Mouse (Mus musculus): ENCODE measurements at regions not wholly inside any gene's neighbourhood (a gene's known extent, or its start where the extent isn't known, plus 50 kb on each side); places are given as distances from the start of the nearest gene placed in this dataset.

- no peak for DNase-seq (ENCODE audit: low read depth, low spot score)
- Histone ChIP-seq H3K4me1 (ENCODE audit: control insufficient read depth in 1 of 2, insufficient read depth in 2 of 2, low read length in 2 of 2) (peaks cover 3 to 25% of the 10 kb centered on the region in 2 experiments), H3K27me3 (ENCODE audit: control insufficient read depth in 1 of 2, insufficient read depth in 2 of 2, low read length in 2 of 2) (no peaks in the 10 kb centered on the region), H3K36me3 (ENCODE audit: control insufficient read depth in 1 of 2, insufficient read depth in 2 of 2, low read length in 2 of 2) (peaks cover 0 to 17% of the 10 kb centered on the region in 2 experiments; a peak in 2 of 4 replicates), H3K9ac (ENCODE audit: control insufficient read depth, low read depth, low read length, poor library complexity, severe bottlenecking) (no peak overlapping the region), H3K27ac (ENCODE audit: control insufficient read depth, low read depth, low read length) (no peak overlapping the region), H3K9me3 (replicated peaks; ENCODE audit: insufficient read depth, low read length) (no peaks in the 10 kb centered on the region), H3K79me2 (ENCODE audit: control insufficient read depth, insufficient read depth, low read length, poor library complexity) (no peaks in the 10 kb centered on the region), H3K4me3 (ENCODE audit: control insufficient read depth in 1 of 2, insufficient read depth in 1 of 2, low read depth in 2 of 2, low read length in 2 of 2) (no peak overlapping the region)
- TF ChIP-seq TCF12 (IDR thresholded peaks at IDR 0.05; ENCODE audit: low read depth, low read length) (no peak), SMC3 (IDR thresholded peaks at IDR 0.05; ENCODE audit: low read depth, low read length) (no peak), HCFC1 (IDR thresholded peaks at IDR 0.05; ENCODE audit: low read depth, low read length) (no peak)
These were observed 61.6 kb upstream of the Runx3 start for GRCm38 (mm10) chr4:135058895-135059294.

- Histone ChIP-seq H3K27me3 (ENCODE audit: control insufficient read depth in 1 of 2, insufficient read depth in 2 of 2, low read length in 2 of 2) (no peaks in the 10 kb centered on the region), H3K4me3 (ENCODE audit: control insufficient read depth in 1 of 2, insufficient read depth in 1 of 2, low read depth in 2 of 2, low read length in 2 of 2) (no peak overlapping the region), H3K36me3 (ENCODE audit: control insufficient read depth in 1 of 2, insufficient read depth in 2 of 2, low read length in 2 of 2) (peaks cover 0 to 15% of the 10 kb centered on the region in 2 experiments; a peak in 2 of 4 replicates), H3K27ac (ENCODE audit: control insufficient read depth, low read depth, low read length) (peak overlapping the region; percentile 54), H3K9me3 (replicated peaks; ENCODE audit: insufficient read depth, low read length) (no peaks in the 10 kb centered on the region), H3K4me1 (ENCODE audit: control insufficient read depth in 1 of 2, insufficient read depth in 2 of 2, low read length in 2 of 2) (peaks cover 0 to 21% of the 10 kb centered on the region in 2 experiments; a peak in 3 of 4 replicates), H3K79me2 (ENCODE audit: control insufficient read depth, insufficient read depth, low read length, poor library complexity) (no peaks in the 10 kb centered on the region), H3K9ac (ENCODE audit: control insufficient read depth, low read depth, low read length, poor library complexity, severe bottlenecking) (no peak overlapping the region)
- TF ChIP-seq HCFC1 (IDR thresholded peaks at IDR 0.05; ENCODE audit: low read depth, low read length) (peak; percentile 69; the same call in 1 of the 2 replicates), ELF1 (IDR thresholded peaks at IDR 0.05; ENCODE audit: low read depth, low read length) (peak; percentile 46; the same call in 1 of the 2 replicates), GATA1 (IDR thresholded peaks at IDR 0.05; ENCODE audit: low read depth, low read length) (peak; percentile 86), EP300 (IDR thresholded peaks at IDR 0.05; ENCODE audit: low read depth in 1 of 2, low read length in 2 of 2) (peak; percentile 71 to 78; a peak in 3 of 4 replicates), POLR2A (IDR thresholded peaks at IDR 0.05; ENCODE audit: control insufficient read depth in 1 of 2, insufficient read depth in 1 of 2, low read depth in 1 of 2, low read length in 2 of 2, poor library complexity in 1 of 2) (peak in 1 of 2 experiments; percentile 47; a peak in 1 of 4 replicates), ZNF384 (IDR thresholded peaks at IDR 0.05; ENCODE audit: low read depth, low read length) (no peak), MYC (IDR thresholded peaks at IDR 0.05; ENCODE audit: low read depth, low read length) (peak; percentile 38; the same call in 1 of the 2 replicates), TAL1 (IDR thresholded peaks at IDR 0.05; ENCODE audit: low read length) (peak; percentile 74), MYB (IDR thresholded peaks at IDR 0.05; ENCODE audit: low read depth, low read length) (no peak), NRF1 (IDR thresholded peaks at IDR 0.05; ENCODE audit: insufficient read depth, low read depth, low read length, poor library complexity, severe bottlenecking) (no peak), ZMIZ1 (IDR thresholded peaks at IDR 0.05; ENCODE audit: low read depth, low read length) (no peak), USF1 (IDR thresholded peaks at IDR 0.05; ENCODE audit: low read depth, low read length) (peak; percentile 94), ZKSCAN1 (IDR thresholded peaks at IDR 0.05; ENCODE audit: low read depth, low read length) (no peak), MXI1 (IDR thresholded peaks at IDR 0.05; ENCODE audit: low read depth, low read length) (0 out of 2 replicates have a peak, but pooled peaks have one; percentile 22), MAZ (IDR thresholded peaks at IDR 0.05; ENCODE audit: low read depth, low read length) (peak; percentile 93), CHD1 (IDR thresholded peaks at IDR 0.05; ENCODE audit: low read depth, low read length) (no peak), TBP (IDR thresholded peaks at IDR 0.05; ENCODE audit: low read depth, low read length) (0 out of 2 replicates have a peak, but pooled peaks have one; percentile 35), BHLHE40 (IDR thresholded peaks at IDR 0.05; ENCODE audit: borderline replicate concordance, low read depth, low read length) (peak; percentile 50; the same call in 1 of the 2 replicates), USF2 (IDR thresholded peaks at IDR 0.05; ENCODE audit: borderline replicate concordance in 1 of 2, insufficient read depth in 1 of 2, low read depth in 1 of 2, low read length in 2 of 2) (peak; percentile 41 to 68; a peak in 3 of 4 replicates), TCF12 (IDR thresholded peaks at IDR 0.05; ENCODE audit: low read depth, low read length) (peak; percentile 70), NELFE (IDR thresholded peaks at IDR 0.05; ENCODE audit: low read depth, low read length) (peak; percentile 26; the same call in 1 of the 2 replicates), ETS1 (IDR thresholded peaks at IDR 0.05; ENCODE audit: low read depth, low read length) (peak; percentile 55; the same call in 1 of the 2 replicates), UBTF (IDR thresholded peaks at IDR 0.05; ENCODE audit: borderline replicate concordance, insufficient read depth, low read depth, low read length) (no peak), RAD21 (IDR thresholded peaks at IDR 0.05; ENCODE audit: low read depth, low read length) (no peak), ZC3H11A (IDR thresholded peaks at IDR 0.05; ENCODE audit: low read depth, low read length) (no peak), RCOR1 (IDR thresholded peaks at IDR 0.05; ENCODE audit: low read depth, low read length) (peak; percentile 52; the same call in 1 of the 2 replicates), MAX (IDR thresholded peaks at IDR 0.05; ENCODE audit: low read length) (peak; percentile 27; the same call in 1 of the 2 replicates), SIN3A (IDR thresholded peaks at IDR 0.05; ENCODE audit: low read length) (no peak)
- DNase-seq (ENCODE audit: low read depth, low spot score): peak; percentile 71
These were observed 59.3 kb upstream of the Runx3 start for GRCm38 (mm10) chr4:135061030-135061743.
